Mouse (Mus musculus) G1E (cell line): ENCODE measurements around the gene Zfp219. TPM values are rescaled to one million over a fixed set of nuclear protein-coding genes. Genes with fewer than 3 reads are reported as not detected.
"Not testable (repeated sequence)": the region's sequence is repeated elsewhere in the genome, so short reads cannot be mapped to it uniquely, and the experiment has no call there.

Experiments used
- ATAC-seq: 2 replicates; pipeline ENCODE4 v1.8.0; 2016; ENCODE audit warnings: mild to moderate bottlenecking; ENCODE audit not compliant: insufficient number of reproducible peaks, poor library complexity, low FRiP score, severe bottlenecking; ENCODE audit errors: extremely low read depth
- DNase-seq: peaks from one replicate; pipeline ENCODE4 v3.0.0; 2012; ENCODE audit warnings: low spot score
- H3K27me3 ChIP-seq: 2 replicates; pipeline ENCODE4 v1.6.1; 2012; ENCODE audit warnings: mild to moderate bottlenecking, low read length, inconsistent platforms; ENCODE audit not compliant: insufficient read depth
- H3K36me3 ChIP-seq: replicated peaks from 2 replicates; pipeline ENCODE3; 2012; ENCODE audit warnings: mild to moderate bottlenecking, inconsistent platforms
- H3K4me1 ChIP-seq: 2 replicates; pipeline ENCODE4 v1.6.1; 2012; ENCODE audit warnings: low read depth, low read length, inconsistent platforms, mixed read lengths; ENCODE audit not compliant: insufficient read depth
- H3K4me3 ChIP-seq: 2 replicates; pipeline ENCODE4 v1.5.1; 2012; ENCODE audit warnings: low read depth, mild to moderate bottlenecking, inconsistent platforms, low read length, moderate library complexity, mixed read lengths
- H3K9me3 ChIP-seq: replicated peaks from 2 replicates; pipeline ENCODE4 v1.6.1; 2012; ENCODE audit warnings: inconsistent platforms
- CTCF ChIP-seq: IDR thresholded peaks from 2 replicates; pipeline ENCODE4 v1.5.1; 2012; ENCODE audit warnings: low read depth, low read length, inconsistent platforms, mixed read lengths
- GATA1 ChIP-seq: IDR thresholded peaks from 2 replicates; pipeline ENCODE4 v1.6.1; 2012; ENCODE audit warnings: borderline replicate concordance, low read length, inconsistent platforms, mixed read lengths
- GATA2 ChIP-seq: IDR thresholded peaks from 2 replicates; pipeline ENCODE4 v1.6.1; 2012; ENCODE audit warnings: low read depth, low read length, inconsistent platforms, borderline replicate concordance
- POLR2AphosphoS5 ChIP-seq: IDR thresholded peaks from 2 replicates; pipeline ENCODE4 v1.6.1; 2012; ENCODE audit warnings: low read depth, low read length, inconsistent platforms; ENCODE audit not compliant: insufficient replicate concordance
- TAL1 ChIP-seq: conservative IDR thresholded peaks from 2 replicates; pipeline ENCODE4 v1.6.1; 2012; ENCODE audit warnings: low read depth, low read length, inconsistent platforms, mixed read lengths
- polyA plus RNA-seq: library from polyadenylated mRNA; stranded (reverse); fragments of >175 nt; gene quantifications from 2 replicates; pipeline ENCODE4 v1.2.3, GENCODE M21; 2012
- total RNA-seq, 2 experiments: library from RNA; stranded (forward) in 1 of 2; stranded (reverse) in 1 of 2; fragments of 200-1000 nt in 1 of 2; fragments of >200 nt in 1 of 2; fragmentation: Nextera tagmentation in 1 of 2; gene quantifications; 2 replicates each; pipeline ENCODE4 v1.2.3; 2014 to 2017

The Zfp219 gene
- 28.1 and 29.6 TPM in 2 replicates for total RNA-seq (2014; fragmentation: Nextera tagmentation)
- total RNA-seq (2017), result 16.4 and 16.9 TPM in 2 replicates
- 83.1 and 97.0 TPM in 2 replicates for polyA plus RNA-seq

GRCm38 (mm10) chr14:52020486-52021137 lies at the start of gene Zfp219:
Gene Zfp219 (minus strand): TSS chr14:52020733.
- peaks cover 24% of the 10 kb centered on the region for H3K36me3 ChIP-seq
- DNase-seq (peak; percentile 68), ATAC-seq (peak; percentile 41; the same call in 1 of the 2 replicates)
- H3K4me1 ChIP-seq, result peaks cover 76% of the 10 kb centered on the region
- TF ChIP-seq POLR2AphosphoS5 (0 out of 2 replicates have a peak, but pooled peaks have one; percentile 46), GATA1 (no peak), TAL1 (no peak)
- peak within 1 kb of the TSS; percentile 80 for H3K4me3 ChIP-seq
- no peaks in the 10 kb centered on the region for H3K27me3 ChIP-seq
- no peaks in the 10 kb centered on the region for H3K9me3 ChIP-seq

- Histone ChIP-seq H3K36me3 (peaks cover 7% of the 10 kb centered on the region), H3K27me3 (peaks cover 23% of the 10 kb centered on the region), H3K9me3 (no peaks in the 10 kb centered on the region), H3K4me1 (no peaks in the 10 kb centered on the region), H3K4me3 (no peak overlapping the region)
- ATAC-seq (no peak), DNase-seq (no peak)
- no peak for TF ChIP-seq CTCF
- no peak for TF ChIP-seq GATA1
- TF ChIP-seq TAL1, result no peak
- TF ChIP-seq POLR2AphosphoS5, result no peak
- no peak for TF ChIP-seq GATA2
Observed at GRCm38 (mm10) chr14:52066135-52066534, 45.6 kb upstream of the Zfp219 start.

- Histone ChIP-seq H3K36me3 (no peaks in the 10 kb centered on the region), H3K27me3 (peaks cover 26% of the 10 kb centered on the region), H3K4me3 (no peak overlapping the region), H3K4me1 (no peaks in the 10 kb centered on the region), H3K9me3 (no peaks in the 10 kb centered on the region)
- ATAC-seq, result no peak
- DNase-seq, result no peak
- TF ChIP-seq GATA1 (no peak), TAL1 (no peak), GATA2 (no peak), POLR2AphosphoS5 (no peak), CTCF (no peak)
Observed at GRCm38 (mm10) chr14:52061798-52062197, 41.3 kb upstream of the Zfp219 start.

- no peaks in the 10 kb centered on the region for H3K9me3 ChIP-seq
- H3K4me3 ChIP-seq, result no peak overlapping the region
- no peaks in the 10 kb centered on the region for H3K4me1 ChIP-seq
- peaks cover 26% of the 10 kb centered on the region for H3K27me3 ChIP-seq
- TF ChIP-seq POLR2AphosphoS5, result no peak
- TF ChIP-seq GATA2, result no peak
- no peak for TF ChIP-seq GATA1
- TF ChIP-seq CTCF, result no peak
- no peak for TF ChIP-seq TAL1
- H3K36me3 ChIP-seq, result no peaks in the 10 kb centered on the region
- ATAC-seq (no peak), DNase-seq (no peak)
Observed at GRCm38 (mm10) chr14:52060800-52061199, 40.3 kb upstream of the Zfp219 start.

GRCm38 (mm10) chr14:52059982-52060381 lies 39.4 kb upstream of the Zfp219 start:
- ATAC-seq (no peak), DNase-seq (no peak)
- Histone ChIP-seq H3K36me3 (no peaks in the 10 kb centered on the region), H3K27me3 (peaks cover 26% of the 10 kb centered on the region), H3K4me3 (no peak overlapping the region), H3K4me1 (no peaks in the 10 kb centered on the region), H3K9me3 (no peaks in the 10 kb centered on the region)
- TF ChIP-seq POLR2AphosphoS5, result no peak
- TF ChIP-seq TAL1, result no peak
- TF ChIP-seq CTCF, result no peak
- no peak for TF ChIP-seq GATA1
- TF ChIP-seq GATA2, result no peak

GRCm38 (mm10) chr14:52052720-52053119 lies 32.2 kb upstream of the Zfp219 start:
- ATAC-seq, DNase-seq, H3K4me1 ChIP-seq, H3K9me3 ChIP-seq, H3K36me3 ChIP-seq, H3K4me3 ChIP-seq, H3K27me3 ChIP-seq: not testable (repeated sequence)

GRCm38 (mm10) chr14:52045966-52046565 lies 25.5 kb upstream of the Zfp219 start:
- H3K4me3 ChIP-seq, result no peak overlapping the region
- peaks cover 2% of the 10 kb centered on the region; the same call in 1 of the 2 replicates for H3K4me1 ChIP-seq
- H3K27me3 ChIP-seq, result peaks cover 21% of the 10 kb centered on the region
- DNase-seq (no peak), ATAC-seq (no peak)
- H3K9me3 ChIP-seq, result no peaks in the 10 kb centered on the region
- TF ChIP-seq GATA1, result no peak
- H3K36me3 ChIP-seq, result no peaks in the 10 kb centered on the region
